Mouse (Mus musculus): ENCODE results near the gene Epb41. TPM values are rescaled to one million over a fixed set of nuclear protein-coding genes. Genes with fewer than 3 reads are reported as not detected.

Epb41 gene
- total RNA-seq (2023): 100 to 1,000 TPM; 135 to 145 TPM

GRCm38 (mm10) chr4:132074933-132075769 is at the start of gene Epb41:
Gene Epb41, minus strand, starts transcription at chr4:132075321.

GRCm38 (mm10) chr4:132074077-132074932 is 816 bp downstream of the Epb41 start, which contains the start of gene Gm10300:
Gene Gm10300, plus strand, starts transcription at chr4:132074697.

DNA sequence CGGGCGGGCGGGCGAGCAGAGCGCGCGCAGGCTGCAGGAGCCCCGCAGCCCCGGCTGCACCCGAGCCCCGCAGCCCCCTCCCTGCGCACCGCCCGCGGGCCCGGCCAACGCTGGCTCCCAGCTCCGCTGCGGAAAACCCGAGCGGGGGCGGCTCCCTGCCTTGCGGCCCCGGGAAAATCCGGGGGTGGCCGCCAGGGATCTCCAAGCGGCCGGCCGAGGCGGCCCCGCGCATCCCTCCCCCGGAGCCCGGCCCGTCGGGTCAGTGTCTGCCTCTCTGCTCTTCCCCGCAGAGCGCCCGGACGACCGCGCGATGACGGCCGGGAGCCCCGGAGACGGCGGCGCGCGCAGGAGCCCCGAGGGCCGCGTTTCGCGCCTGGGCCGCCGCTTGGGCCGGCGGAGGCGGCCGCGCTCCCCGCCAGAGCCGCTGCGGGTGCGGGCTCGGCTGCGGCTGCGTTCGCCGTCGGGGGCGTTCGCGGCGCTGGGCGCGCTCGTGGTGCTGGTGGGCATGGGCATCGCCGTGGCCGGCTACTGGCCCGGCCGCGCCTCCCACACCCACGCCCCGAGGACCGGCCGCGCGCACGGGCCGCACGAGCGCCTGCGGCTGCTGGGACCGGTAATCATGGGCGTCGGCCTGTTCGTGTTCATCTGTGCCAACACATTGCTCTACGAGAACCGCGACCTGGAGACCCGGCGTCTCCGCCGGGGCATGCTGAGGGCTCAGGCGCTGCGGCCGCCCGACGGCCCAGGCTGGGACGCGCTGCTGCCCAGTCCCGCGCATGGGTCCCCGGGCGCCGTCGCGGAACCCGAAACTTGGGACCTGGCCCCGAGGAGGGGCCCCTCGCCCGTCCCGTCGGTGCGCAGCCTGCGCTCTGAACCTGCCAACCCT is 153.4 kb downstream of the Epb41 start, which contains the start of gene Tmem200b:
Tmem200b (plus strand) TSS at position 311 of the 886 bp plus-strand sequence.

Other genes starting within 250 kb of the Epb41 start
- not detected for gene Ptpru, start 237.0 kb downstream of the Epb41 start, total RNA-seq (2023)
- 10 to 100 TPM; 25.1 to 25.9 TPM for gene Mecr, start 231.9 kb downstream of the Epb41 start, total RNA-seq (2023)
- gene Srsf4, start 201.7 kb downstream of the Epb41 start, total RNA-seq (2023): 10 to 100 TPM; 89.8 to 98.1 TPM
- not detected for gene Tmem200b, start 153.6 kb downstream of the Epb41 start, total RNA-seq (2023)
- under 1 TPM; 0.24 to 0.61 TPM for gene Gm10300, start 624 bp downstream of the Epb41 start, total RNA-seq (2023)
- gene Oprd1, start 69.2 kb upstream of the Epb41 start, total RNA-seq (2023): not detected
- 10 to 100 TPM; 76.0 to 85.7 TPM for gene Ythdf2, start 137.0 kb upstream of the Epb41 start, total RNA-seq (2023)
- 10 to 100 TPM; 39.5 to 42.0 TPM for gene Gmeb1, start 186.3 kb upstream of the Epb41 start, total RNA-seq (2023)
- gene Taf12, start 199.1 kb upstream of the Epb41 start, total RNA-seq (2023): 10 to 100 TPM; 37.3 to 42.9 TPM
- not detected for gene Rab42, start 228.1 kb upstream of the Epb41 start, total RNA-seq (2023)

All from T-cell, adult 66 days (primary cell).